Mouse (Mus musculus) forebrain, embryonic 15.5 days (tissue): ENCODE results near the gene Sh3pxd2a. TPM values are rescaled to one million over a fixed set of nuclear protein-coding genes. Genes with fewer than 3 reads are reported as not detected.
A peak's percentile ranks its signal among the peaks of the same experiment; 100 is the strongest.

Experiments
- ATAC-seq: fragments of 200-750 bp; cut with Nextera tagmentation; replicated peaks from 2 replicates; pipeline ENCODE4 v1.8.0; 2017; ENCODE audit warnings: mild to moderate bottlenecking, moderate TSS enrichment, moderate library complexity
- H3K27ac ChIP-seq: fragments of 300-500 bp; sonication (generic); replicated peaks from 2 replicates; pipeline ENCODE4 v1.5.1; 2015; ENCODE audit warnings: mild to moderate bottlenecking, inconsistent platforms
- H3K27me3 ChIP-seq: fragments of 300-500 bp; sonication (generic); 2 replicates; pipeline ENCODE4 v1.6.1; 2015; ENCODE audit warnings: inconsistent platforms
- H3K36me3 ChIP-seq: fragments of 300-500 bp; sonication (generic); 2 replicates; pipeline ENCODE4 v1.6.1; 2015; ENCODE audit warnings: mild to moderate bottlenecking, inconsistent platforms
- H3K4me1 ChIP-seq: fragments of 300-500 bp; sonication (generic); 2 replicates; pipeline ENCODE4 v1.6.1; 2015; ENCODE audit warnings: inconsistent platforms
- H3K4me2 ChIP-seq: fragments of 300-500 bp; sonication (generic); replicated peaks from 2 replicates; pipeline ENCODE4 v1.6.1; 2015; ENCODE audit warnings: mild to moderate bottlenecking, inconsistent platforms
- H3K4me3 ChIP-seq: fragments of 300-500 bp; sonication (generic); 2 replicates; pipeline ENCODE4 v1.5.1; 2015; ENCODE audit warnings: mild to moderate bottlenecking, inconsistent platforms
- H3K9ac ChIP-seq: fragments of 300-500 bp; sonication (generic); replicated peaks from 2 replicates; pipeline ENCODE4 v1.6.1; 2015; ENCODE audit warnings: mild to moderate bottlenecking, inconsistent platforms
- H3K9me3 ChIP-seq: fragments of 300-500 bp; sonication (generic); 2 replicates; pipeline ENCODE4 v1.6.1; 2016; ENCODE audit warnings: inconsistent platforms
- WGBS: fragments of 180-500 bp; shearing (Covaris S2); methylation state at CpG from one replicate; pipeline ENCODE4 v1.1.7; 2015; ENCODE audit warnings: mixed read lengths; 5-methylcytosine and 5-hydroxymethylcytosine counted together
- polyA plus RNA-seq: library from polyadenylated mRNA; unstranded; fragments of >200 nt; fragmentation: Nextera tagmentation; extraction: Ambion mirVana; gene quantifications from 2 replicates; pipeline ENCODE4 v1.2.1, GENCODE M21; 2015

Gene Sh3pxd2a
- polyA plus RNA-seq, 1 experiment from 2014 or later, result 2.0 TPM

- Histone ChIP-seq H3K36me3 (no peaks in the 10 kb centered on the region), H3K27ac (no peak overlapping the region), H3K27me3 (no peaks in the 10 kb centered on the region), H3K4me1 (peaks cover 56% of the 10 kb centered on the region), H3K9me3 (no peaks in the 10 kb centered on the region), H3K4me2 (no peak overlapping the region), H3K4me3 (no peak overlapping the region), H3K9ac (no peak overlapping the region)
- ATAC-seq, result no peak
- 22% methylated on average over 1 of the region's 1 CpGs for WGBS
Observed at GRCm38 (mm10) chr19:47315917-47316265, 148.3 kb downstream of the Sh3pxd2a start.

- Histone ChIP-seq H3K27me3 (no peaks in the 10 kb centered on the region), H3K9ac (no peak overlapping the region), H3K4me2 (peak overlapping the region; percentile 61), H3K36me3 (no peaks in the 10 kb centered on the region), H3K4me3 (no peak overlapping the region), H3K4me1 (peaks cover 52% of the 10 kb centered on the region), H3K9me3 (no peaks in the 10 kb centered on the region), H3K27ac (no peak overlapping the region)
- 52% methylated on average over 14 of the region's 14 CpGs for WGBS
- no peak for ATAC-seq
Observed at GRCm38 (mm10) chr19:47315091-47315916, 148.9 kb downstream of the Sh3pxd2a start.

GRCm38 (mm10) chr19:47314076-47314941 is 149.9 kb downstream of the Sh3pxd2a start:
- H3K36me3 ChIP-seq, result no peaks in the 10 kb centered on the region
- peak overlapping the region; percentile 42 for H3K27ac ChIP-seq
- H3K9me3 ChIP-seq, result no peaks in the 10 kb centered on the region
- H3K4me1 ChIP-seq, result peaks cover 47% of the 10 kb centered on the region
- H3K4me2 ChIP-seq, result peak overlapping the region; percentile 61
- 2% methylated on average over 47 of the region's 49 CpGs for whole genome bisulfite sequencing
- peak; percentile 36 for ATAC-seq
- peak overlapping the region; percentile 36 for H3K4me3 ChIP-seq
- H3K27me3 ChIP-seq, result no peaks in the 10 kb centered on the region
- H3K9ac ChIP-seq, result peak overlapping the region; percentile 48

- H3K9ac ChIP-seq, result peak overlapping the region; percentile 48; the same call in 1 of the 2 replicates
- WGBS, result 4% methylated on average over 11 of the region's 11 CpGs
- peak; percentile 27 for ATAC-seq
- H3K27ac ChIP-seq, result peak overlapping the region; percentile 42
- H3K9me3 ChIP-seq, result no peaks in the 10 kb centered on the region
- no peaks in the 10 kb centered on the region for H3K27me3 ChIP-seq
- peak overlapping the region; percentile 61 for H3K4me2 ChIP-seq
- H3K4me1 ChIP-seq, result peaks cover 47% of the 10 kb centered on the region
- H3K4me3 ChIP-seq, result peak overlapping the region; percentile 36
- no peaks in the 10 kb centered on the region for H3K36me3 ChIP-seq
Observed at GRCm38 (mm10) chr19:47313387-47314075, 150.7 kb downstream of the Sh3pxd2a start.

GRCm38 (mm10) chr19:47311162-47311561 is 153.0 kb downstream of the Sh3pxd2a start:
- no peak overlapping the region for H3K4me3 ChIP-seq
- no peaks in the 10 kb centered on the region for H3K9me3 ChIP-seq
- no peak overlapping the region for H3K9ac ChIP-seq
- peaks cover 24% of the 10 kb centered on the region for H3K4me1 ChIP-seq
- 85% methylated on average over 4 of the region's 4 CpGs for WGBS
- ATAC-seq, result no peak
- no peaks in the 10 kb centered on the region for H3K36me3 ChIP-seq
- H3K4me2 ChIP-seq, result no peak overlapping the region
- no peaks in the 10 kb centered on the region for H3K27me3 ChIP-seq
- no peak overlapping the region for H3K27ac ChIP-seq

- H3K4me2 ChIP-seq, result no peak overlapping the region
- H3K4me1 ChIP-seq, result peaks cover 17% of the 10 kb centered on the region
- no peaks in the 10 kb centered on the region for H3K36me3 ChIP-seq
- no peaks in the 10 kb centered on the region for H3K9me3 ChIP-seq
- H3K9ac ChIP-seq, result no peak overlapping the region
- no peak for ATAC-seq
- no peaks in the 10 kb centered on the region for H3K27me3 ChIP-seq
- H3K27ac ChIP-seq, result no peak overlapping the region
- no peak overlapping the region for H3K4me3 ChIP-seq
- 95% methylated on average over 12 of the region's 12 CpGs for WGBS
Observed at GRCm38 (mm10) chr19:47309824-47310223, 154.4 kb downstream of the Sh3pxd2a start.

- ATAC-seq, result no peak
- peaks cover 6% of the 10 kb centered on the region for H3K4me1 ChIP-seq
- no peaks in the 10 kb centered on the region for H3K9me3 ChIP-seq
- no peak overlapping the region for H3K9ac ChIP-seq
- no peak overlapping the region for H3K4me3 ChIP-seq
- no peaks in the 10 kb centered on the region for H3K36me3 ChIP-seq
- 91% methylated on average over 8 of the region's 8 CpGs for WGBS
- no peak overlapping the region for H3K27ac ChIP-seq
- H3K4me2 ChIP-seq, result no peak overlapping the region
- no peaks in the 10 kb centered on the region for H3K27me3 ChIP-seq
Observed at GRCm38 (mm10) chr19:47306917-47307315, 157.3 kb downstream of the Sh3pxd2a start.

GRCm38 (mm10) chr19:47306128-47306916 is 157.9 kb downstream of the Sh3pxd2a start:
- ATAC-seq, result no peak
- H3K27ac ChIP-seq, result no peak overlapping the region

GRCm38 (mm10) chr19:47305401-47305800 is 158.8 kb downstream of the Sh3pxd2a start:
- WGBS, result 90% methylated on average over 10 of the region's 10 CpGs

More at GRCm38 (mm10) chr19:47306128-47306916, 157.9 kb downstream of the Sh3pxd2a start:
- H3K27me3 ChIP-seq, result no peaks in the 10 kb centered on the region
- no peak overlapping the region for H3K4me3 ChIP-seq
- no peaks in the 10 kb centered on the region for H3K36me3 ChIP-seq
- WGBS, result 93% methylated on average over 14 of the region's 14 CpGs
- no peak overlapping the region for H3K9ac ChIP-seq
- no peak overlapping the region for H3K4me2 ChIP-seq
- no peaks in the 10 kb centered on the region for H3K9me3 ChIP-seq
- H3K4me1 ChIP-seq, result peaks cover 12% of the 10 kb centered on the region

GRCm38 (mm10) chr19:47304170-47304745 is 159.9 kb downstream of the Sh3pxd2a start:
- Histone ChIP-seq H3K9ac (no peak overlapping the region), H3K27ac (no peak overlapping the region), H3K4me2 (no peak overlapping the region), H3K36me3 (no peaks in the 10 kb centered on the region), H3K4me1 (peaks cover 18% of the 10 kb centered on the region), H3K27me3 (no peaks in the 10 kb centered on the region), H3K4me3 (no peak overlapping the region), H3K9me3 (no peaks in the 10 kb centered on the region)
- WGBS, result 91% methylated on average over 5 of the region's 5 CpGs
- no peak for ATAC-seq

More at GRCm38 (mm10) chr19:47305401-47305800, 158.8 kb downstream of the Sh3pxd2a start:
- H3K9me3 ChIP-seq, result no peaks in the 10 kb centered on the region
- no peak overlapping the region for H3K27ac ChIP-seq
- no peaks in the 10 kb centered on the region for H3K36me3 ChIP-seq
- ATAC-seq, result no peak
- no peaks in the 10 kb centered on the region for H3K27me3 ChIP-seq
- no peak overlapping the region for H3K4me3 ChIP-seq
- H3K4me1 ChIP-seq, result peaks cover 18% of the 10 kb centered on the region
- H3K9ac ChIP-seq, result no peak overlapping the region
- no peak overlapping the region for H3K4me2 ChIP-seq

GRCm38 (mm10) chr19:47303128-47303527 is 161.1 kb downstream of the Sh3pxd2a start:
- no peaks in the 10 kb centered on the region for H3K36me3 ChIP-seq
- H3K4me3 ChIP-seq, result no peak overlapping the region
- H3K27me3 ChIP-seq, result no peaks in the 10 kb centered on the region
- peaks cover 18% of the 10 kb centered on the region for H3K4me1 ChIP-seq
- H3K9ac ChIP-seq, result no peak overlapping the region
- no peaks in the 10 kb centered on the region for H3K9me3 ChIP-seq
- no peak overlapping the region for H3K4me2 ChIP-seq
- ATAC-seq, result no peak
- 82% methylated on average over 10 of the region's 10 CpGs for WGBS
- no peak overlapping the region for H3K27ac ChIP-seq
